Mouse (Mus musculus) layer of hippocampus, postnatal 36 days (tissue): ENCODE data around the gene Adam10. TPM values are rescaled to one million over a fixed set of nuclear protein-coding genes. Genes with fewer than 3 reads are reported as not detected.

Experiments
- DNase-seq, 2 experiments: peaks; one replicate each; pipeline ENCODE4 v3.0.0; 2022
- microRNA-seq, 2 experiments: library from miRNA; unstranded; fragments of <30 nt; microRNA quantifications; one replicate each; pipeline ENCODE4 v1.2.0; 2021
- total RNA-seq, 2 experiments: library from RNA; stranded (reverse); gene quantifications; 2 replicates each; pipeline ENCODE4 v1.2.3; 2021

The Adam10 gene
- total RNA-seq, 2 experiments from 2014 or later, result 67.5 to 68.7 TPM

GRCm38 (mm10) chr9:70790621-70791020 is 111.8 kb downstream of the Adam10 start:
- DNase-seq, result no peak

GRCm38 (mm10) chr9:70794643-70795438 is 116.0 kb downstream of the Adam10 start:
- DNase-seq, result no peak

DNA sequence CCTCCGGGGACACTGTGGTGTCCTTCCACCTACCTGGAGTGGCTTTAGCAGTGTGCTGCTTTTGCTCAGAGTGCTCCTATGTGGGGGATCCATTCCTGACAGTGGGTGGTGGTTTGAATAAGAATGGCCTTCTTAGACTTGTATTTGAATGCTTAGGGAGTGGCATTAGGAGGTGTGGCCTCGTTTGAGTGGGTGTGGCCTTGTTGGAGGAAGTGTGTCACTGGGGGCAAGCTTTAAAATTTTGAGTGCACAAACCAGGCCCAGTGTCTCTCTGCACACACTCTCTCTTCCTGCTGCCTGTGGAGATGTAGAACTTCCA is 116.6 kb downstream of the Adam10 start:
- DNase-seq, result no peak

DNA sequence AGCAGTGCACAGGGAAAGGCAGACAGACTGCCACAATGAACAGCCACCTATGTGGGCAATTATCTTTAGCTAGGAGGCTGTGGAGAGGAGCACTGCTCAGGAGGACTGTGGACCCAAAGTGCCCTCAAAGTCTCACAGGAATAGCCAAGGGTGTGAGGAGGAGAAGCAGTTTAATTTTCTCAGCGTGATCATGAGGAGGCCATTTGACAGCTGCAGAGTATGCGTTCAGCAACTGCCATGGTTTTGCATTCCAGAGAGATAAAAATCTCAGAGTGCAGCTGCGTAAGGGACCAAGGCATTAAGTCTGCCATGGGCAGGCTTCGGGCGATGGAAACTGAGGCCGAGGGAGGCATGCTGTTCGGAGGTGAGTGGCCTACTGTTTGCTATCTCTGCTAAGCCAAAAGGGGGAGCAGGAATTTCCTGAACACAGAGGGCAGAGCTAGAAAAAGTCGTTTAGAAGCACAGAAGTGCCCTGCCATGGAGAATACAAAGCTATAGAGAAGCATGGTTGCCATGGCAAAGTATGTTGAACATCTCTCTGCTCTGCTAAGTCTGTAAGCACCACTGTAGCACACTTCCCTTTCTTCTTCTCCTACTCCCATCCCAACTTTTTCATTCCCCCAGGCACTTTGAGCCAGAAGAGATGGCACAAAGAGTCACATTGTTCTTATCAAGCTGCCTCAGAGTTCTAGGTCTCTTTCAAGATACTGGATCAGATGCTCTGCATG is 122.0 kb downstream of the Adam10 start:
- no peak for DNase-seq

DNA sequence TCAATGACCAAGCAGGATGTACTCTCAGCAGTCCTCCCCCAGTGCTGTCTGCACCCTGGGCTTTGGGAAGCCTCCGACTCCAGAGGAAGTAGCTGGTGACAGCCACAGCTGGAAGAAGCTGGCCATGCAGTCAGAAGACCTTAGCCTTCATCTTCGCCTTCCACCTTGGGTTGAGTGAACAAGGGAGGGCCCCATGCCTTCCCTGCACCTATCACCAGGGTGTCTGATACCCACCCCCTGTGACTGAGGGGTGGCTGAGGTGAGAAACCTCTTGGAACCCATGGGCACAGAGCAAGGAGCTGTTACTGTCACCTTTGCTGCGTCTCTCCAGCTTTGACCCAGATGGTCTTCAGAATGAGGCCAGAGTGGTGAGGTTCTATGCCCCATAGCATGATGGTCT is 123.0 kb downstream of the Adam10 start:
- no peak for DNase-seq

DNA sequence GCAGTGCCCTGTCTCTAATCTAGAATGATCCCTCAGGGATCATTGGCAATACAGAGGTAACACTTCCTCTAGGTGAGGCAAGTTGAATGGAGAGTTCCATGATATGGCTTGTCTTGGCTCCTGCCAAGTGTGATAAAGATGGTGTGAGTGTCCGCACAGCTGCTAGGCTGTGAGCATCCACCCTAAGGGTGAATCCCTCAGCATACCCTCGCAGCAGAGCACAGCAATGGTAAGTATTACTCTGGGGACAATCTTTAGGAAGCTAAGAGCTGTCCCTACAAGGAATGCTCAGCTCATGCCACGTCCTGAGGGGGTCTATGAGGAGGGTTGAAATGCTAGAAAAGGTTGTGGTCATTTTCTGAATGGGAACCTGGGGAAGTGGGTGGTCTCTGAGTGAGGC is 124.0 kb downstream of the Adam10 start:
- DNase-seq, result no peak

DNA sequence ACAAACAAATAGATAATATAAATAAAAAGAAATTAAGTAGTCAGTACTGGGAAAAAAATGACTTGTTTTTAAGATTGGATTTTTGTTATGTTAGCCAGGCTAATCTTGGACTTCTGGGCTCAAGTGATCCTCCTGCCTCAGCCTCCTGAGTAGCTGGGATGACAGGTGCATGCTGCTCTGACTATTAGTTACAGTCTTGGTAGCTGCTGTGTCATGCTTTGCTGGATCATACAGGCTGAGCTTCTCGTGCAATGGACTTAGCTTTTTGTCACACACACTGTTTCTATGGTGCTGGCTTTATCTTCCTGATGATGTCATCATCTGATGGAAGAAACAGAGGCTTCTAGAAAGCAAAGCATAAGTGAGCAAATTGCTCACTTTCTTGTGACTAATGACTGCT is 127.3 kb downstream of the Adam10 start:
- DNase-seq, result no peak

DNA sequence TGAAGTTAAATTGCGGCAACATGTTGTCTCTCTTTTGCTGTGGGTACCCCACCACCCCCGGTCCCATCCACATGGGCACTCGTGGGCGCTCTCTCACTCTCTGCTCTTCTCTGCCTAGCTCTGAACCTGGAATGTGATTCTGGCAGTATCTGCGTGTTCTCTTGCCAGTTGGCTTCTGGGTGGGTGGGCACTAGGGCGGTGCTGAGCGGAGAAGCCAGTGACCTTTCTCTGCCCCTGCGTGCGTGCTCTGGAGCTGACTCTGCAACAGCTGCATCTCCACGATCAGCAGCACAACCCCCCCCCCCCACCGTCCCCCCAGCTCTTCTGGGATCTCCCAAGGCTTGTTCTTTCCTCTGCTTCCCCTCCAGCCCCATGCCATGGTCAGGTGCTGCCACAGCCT is 128.9 kb downstream of the Adam10 start:
- no peak for DNase-seq

GRCm38 (mm10) chr9:70812551-70812950 is 133.8 kb downstream of the Adam10 start:
- DNase-seq, result no peak

GRCm38 (mm10) chr9:70816701-70817305 is 138.0 kb downstream of the Adam10 start:
- DNase-seq, result peak; percentile 24 to 40

DNA sequence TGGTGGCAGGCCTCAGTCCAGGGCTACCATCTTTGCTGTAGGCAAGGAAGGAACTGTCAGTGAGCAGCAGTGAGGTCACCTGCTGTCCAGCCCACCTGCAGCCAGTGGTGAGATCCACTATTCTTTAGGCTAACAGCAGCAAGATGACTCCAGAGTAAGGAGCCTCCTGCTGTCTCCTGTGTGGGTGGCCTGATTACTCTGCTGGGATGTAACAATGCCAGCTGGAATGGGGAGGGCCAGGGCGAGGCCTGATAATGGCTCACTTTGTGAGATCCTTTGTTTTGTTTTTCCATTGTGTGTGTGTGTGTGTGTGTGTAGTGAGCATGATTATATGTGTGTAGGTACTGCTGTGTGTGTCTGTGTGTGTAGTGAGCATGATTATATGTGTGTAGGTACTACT is 138.6 kb downstream of the Adam10 start:
- DNase-seq, result no peak

- no peak for DNase-seq
Measured at GRCm38 (mm10) chr9:70818739-70819138, 139.9 kb downstream of the Adam10 start.

DNA sequence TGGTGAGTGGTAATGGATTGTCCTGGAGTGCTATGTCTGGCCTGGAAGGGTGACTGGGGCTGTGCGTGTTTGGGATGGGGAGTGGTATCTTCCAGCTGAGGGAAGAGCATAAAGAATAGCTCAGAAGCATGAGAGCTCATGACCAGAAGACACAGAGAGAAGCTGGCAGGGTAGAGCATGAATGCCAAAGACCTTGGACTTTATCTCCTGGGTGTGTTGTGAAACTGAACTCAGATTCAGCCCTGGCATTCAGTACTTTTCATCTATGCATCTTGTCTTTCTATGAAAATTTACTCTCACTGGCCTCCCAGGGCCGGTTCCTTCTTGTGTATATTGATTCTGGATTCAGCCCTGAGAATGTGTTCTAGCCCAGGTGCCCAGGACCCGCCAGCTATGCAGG is 145.3 kb downstream of the Adam10 start:
- DNase-seq, result no peak

- DNase-seq, result no peak
Measured at GRCm38 (mm10) chr9:70827911-70828310, 149.1 kb downstream of the Adam10 start.

Small RNAs within 50 kb of the gene (microRNA-seq; reads per million reads assigned to microRNA genes)
- 0 reads per million in 2 experiments for gene Gm25149

Other genes starting within 250 kb of the Adam10 start
- gene Rnf111, start 175.3 kb upstream of the Adam10 start, total RNA-seq, result 10 to 100 TPM; 41.6 to 43.8 TPM
- 10 to 100 TPM; 52.0 to 57.4 TPM for gene Sltm, start 136.2 kb upstream of the Adam10 start, total RNA-seq
- 1 to 10 TPM in 1 of 2 experiments, under 1 TPM in 1; 0.62 to 1.2 TPM for gene Gm10642, start 22.7 kb upstream of the Adam10 start, total RNA-seq
- gene Mindy2, start 21.8 kb upstream of the Adam10 start, total RNA-seq, result 10 to 100 TPM; 33.9 to 35.3 TPM